Mouse (Mus musculus) 416B (cell line): ENCODE data around the gene Prkd2.

Source experiments
- DNase-seq: peaks from one replicate; pipeline ENCODE4 v3.0.0; 2011; ENCODE audit warnings: low read depth

The Prkd2 gene

DNA sequence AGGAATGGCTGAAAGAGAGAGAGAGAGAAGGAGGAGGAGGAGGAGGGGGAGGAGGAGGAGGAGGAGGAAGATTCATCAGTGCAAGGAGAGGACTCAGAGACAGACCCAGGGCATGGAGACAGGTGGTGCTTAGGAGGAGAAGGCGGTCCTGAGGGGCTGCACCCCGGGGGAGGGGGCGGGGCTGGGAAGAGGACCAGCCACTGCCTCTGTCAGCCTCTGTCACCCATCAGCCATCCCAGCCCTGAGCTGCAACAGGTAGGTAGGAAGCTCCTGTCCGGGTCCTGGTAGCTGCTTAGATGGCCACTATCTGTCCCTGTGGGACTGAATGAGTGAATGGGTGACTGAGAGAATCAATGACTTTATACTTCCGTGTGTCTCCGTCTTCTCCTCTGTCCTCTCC, 50.9 kb downstream of the Prkd2 start:
- no peak for DNase-seq

DNA sequence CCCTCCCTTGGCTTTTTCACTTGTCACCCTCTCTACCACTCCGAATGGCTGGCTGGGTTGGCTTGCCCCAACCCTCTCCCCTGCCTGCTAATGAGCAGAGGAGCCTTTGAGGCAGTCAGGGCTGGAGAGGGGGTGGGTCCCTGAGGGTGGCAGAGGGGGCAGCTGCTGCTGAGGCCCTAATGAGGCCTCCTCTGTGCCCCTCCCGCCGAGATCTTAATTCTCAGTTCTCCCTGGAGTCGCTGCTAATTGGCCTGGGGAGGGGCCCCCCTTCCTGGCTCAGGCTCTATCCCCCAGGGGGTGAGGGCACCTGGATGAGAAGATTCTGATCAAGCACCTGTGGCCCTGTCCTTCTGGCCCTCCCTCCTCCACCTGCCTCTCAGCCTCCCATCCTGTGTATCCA, 51.6 kb downstream of the Prkd2 start:
- DNase-seq = no peak

DNA sequence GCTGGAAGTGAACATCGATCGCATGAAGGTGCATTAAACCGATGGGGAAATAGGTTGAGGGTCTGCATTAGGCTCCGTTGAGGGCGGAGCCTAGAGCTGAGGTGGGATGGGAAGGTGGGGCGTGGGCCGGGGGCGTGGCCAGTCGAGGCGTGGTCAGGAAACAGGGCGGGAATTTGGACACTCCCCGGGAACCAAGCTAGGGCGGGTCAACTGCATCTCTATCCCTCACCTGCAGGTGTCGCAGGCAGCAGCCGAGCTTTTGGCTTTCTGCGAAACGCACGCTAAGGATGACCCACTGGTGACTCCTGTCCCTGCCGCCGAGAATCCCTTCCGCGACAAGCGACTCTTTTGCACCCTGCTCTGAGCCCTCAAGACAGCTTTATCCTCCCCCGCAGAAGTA, 52.3 kb downstream of the Prkd2 start:
- peak; percentile 74 for DNase-seq

DNA sequence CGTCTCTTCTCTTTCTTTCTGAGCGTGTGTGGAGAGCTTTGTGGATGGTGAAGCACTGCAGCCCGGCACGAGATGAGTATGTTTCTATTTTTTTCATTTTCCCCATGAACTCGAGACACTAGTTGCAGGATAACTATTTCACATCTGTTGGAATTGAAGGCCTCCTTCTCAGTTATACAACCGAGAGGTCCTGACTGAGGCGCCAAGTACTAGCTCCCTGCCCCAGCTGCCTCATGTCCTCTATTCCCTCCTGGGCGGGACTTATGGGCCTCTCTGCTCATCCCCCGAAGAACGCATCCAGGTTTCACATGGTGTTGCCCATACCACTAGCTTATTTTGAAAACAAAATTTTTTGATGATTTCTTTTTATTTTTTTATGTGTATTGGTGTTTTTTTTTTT, 52.8 kb downstream of the Prkd2 start:
- DNase-seq = no peak

DNA sequence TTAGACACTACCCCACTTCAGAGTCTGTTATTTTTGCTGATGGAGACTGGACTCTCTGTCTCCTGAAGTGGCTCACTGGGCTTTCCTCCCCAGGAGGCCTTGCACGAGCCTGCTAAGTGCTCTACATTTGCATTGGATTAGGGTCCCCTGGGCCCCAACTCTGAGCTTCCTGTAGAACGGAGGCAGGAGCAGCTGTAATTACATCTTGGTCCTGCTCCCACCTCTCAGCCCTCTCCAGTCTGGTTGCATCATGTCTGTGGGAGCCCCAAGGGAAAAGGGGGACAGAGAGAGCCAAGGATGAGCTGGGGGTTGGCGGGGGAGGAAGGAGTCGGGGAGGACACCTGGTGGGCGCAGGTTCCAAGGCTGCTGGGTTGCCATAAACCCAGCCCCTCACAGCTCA, 57.8 kb downstream of the Prkd2 start:
- no peak for DNase-seq

DNA sequence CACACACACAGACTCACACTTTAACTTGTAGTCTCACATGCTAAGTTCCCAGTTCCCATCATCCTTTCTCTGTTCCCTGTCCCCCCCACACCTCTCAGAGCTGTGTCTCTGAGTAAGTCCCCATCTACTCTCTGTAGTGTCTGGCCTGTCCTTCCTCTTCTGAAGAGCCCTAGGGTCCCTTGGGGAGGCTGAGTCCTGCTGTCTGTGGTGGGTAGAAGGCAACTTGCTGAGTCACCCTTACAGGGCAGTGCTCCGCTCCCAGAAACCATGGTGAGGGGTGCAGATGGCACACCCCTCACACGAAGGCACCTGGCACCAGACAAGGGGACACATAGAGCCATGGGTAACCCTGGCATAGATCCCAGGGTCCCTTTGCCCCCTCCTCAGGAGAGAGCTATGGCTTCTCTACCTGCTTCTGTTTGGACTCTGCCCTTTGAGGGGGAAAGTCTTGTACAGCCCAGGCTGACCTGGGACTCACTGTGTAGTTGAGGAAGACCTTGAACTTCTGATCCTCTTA, 60.8 kb downstream of the Prkd2 start:
- DNase-seq = peak; percentile 72

DNA sequence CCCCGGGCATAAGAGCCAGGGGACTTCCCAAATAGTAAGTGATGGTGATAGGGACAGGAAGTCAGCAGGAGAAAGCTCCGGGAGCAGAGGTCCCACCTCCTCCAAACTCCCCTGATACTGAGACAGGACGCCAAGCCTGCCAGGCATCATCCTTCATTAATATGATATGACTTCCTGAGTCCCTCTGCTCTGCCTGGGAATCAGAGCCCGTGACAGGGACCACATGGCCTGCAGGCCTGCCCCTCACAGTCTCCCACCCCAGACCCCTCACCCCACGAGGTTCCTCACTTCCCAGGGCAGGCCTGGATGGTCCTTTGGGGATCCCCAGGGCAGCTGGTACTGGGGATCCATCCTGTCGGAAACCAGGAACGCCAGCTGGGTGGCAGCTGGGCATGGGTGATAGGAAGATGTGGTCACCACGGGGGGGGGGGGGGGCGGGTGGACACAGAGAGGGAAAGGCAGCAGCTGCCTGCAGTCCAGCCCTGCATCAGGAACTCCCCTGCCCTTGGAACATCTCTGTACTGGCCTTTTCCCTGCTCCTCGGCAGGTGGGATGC, 61.5 kb downstream of the Prkd2 start:
- peak; percentile 75 for DNase-seq

DNA sequence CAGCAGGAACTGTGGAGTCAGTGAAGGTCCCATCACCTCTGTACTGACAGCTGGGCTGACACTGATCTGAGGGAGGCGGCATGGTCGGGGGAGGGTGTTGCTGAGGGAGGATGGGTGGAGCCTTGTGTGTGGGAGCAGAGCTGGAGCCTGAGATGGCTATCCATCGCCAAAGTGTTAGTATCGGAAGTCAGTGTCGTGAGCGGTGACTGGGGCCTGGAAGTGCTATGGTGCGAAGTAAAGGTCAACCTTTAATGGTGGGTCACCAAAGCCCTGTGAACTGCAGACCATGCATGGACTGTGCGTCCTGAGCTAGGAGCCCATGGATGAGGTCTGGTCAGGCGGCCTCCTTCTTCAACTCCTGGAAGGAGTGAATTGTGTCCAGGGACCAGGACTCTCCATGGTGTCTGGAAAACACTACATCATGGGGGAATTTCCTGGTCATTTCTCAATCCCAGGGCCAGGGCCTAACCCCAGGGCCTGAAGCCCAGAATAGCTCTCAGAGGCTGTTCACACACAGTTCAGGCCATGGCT, 62.9 kb downstream of the Prkd2 start:
- no peak for DNase-seq

DNA sequence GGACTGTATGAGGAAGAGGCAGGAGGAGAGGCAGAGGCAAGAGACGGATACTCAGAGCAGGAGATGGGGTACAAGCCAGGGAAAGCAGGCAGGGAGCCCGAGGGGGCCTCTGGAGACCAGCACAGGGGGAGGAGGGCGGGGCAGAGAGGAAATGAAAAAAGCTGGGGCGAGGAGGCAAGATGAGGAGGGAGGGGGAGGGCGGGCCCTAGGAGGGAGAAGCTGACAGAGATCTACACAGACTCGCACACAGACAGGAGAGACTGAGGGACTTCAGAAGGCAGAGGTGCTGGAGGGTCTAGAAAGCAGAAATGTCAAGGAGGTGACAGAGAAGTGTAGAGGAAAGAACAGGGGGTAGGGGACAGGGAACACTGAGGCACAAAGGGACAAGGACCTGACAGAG, 63.6 kb downstream of the Prkd2 start, which contains the start of gene Ptgir:
Gene Ptgir (plus strand): TSS at position 210 of the 400 bp plus-strand sequence.
- peak; percentile 56 for DNase-seq

DNA sequence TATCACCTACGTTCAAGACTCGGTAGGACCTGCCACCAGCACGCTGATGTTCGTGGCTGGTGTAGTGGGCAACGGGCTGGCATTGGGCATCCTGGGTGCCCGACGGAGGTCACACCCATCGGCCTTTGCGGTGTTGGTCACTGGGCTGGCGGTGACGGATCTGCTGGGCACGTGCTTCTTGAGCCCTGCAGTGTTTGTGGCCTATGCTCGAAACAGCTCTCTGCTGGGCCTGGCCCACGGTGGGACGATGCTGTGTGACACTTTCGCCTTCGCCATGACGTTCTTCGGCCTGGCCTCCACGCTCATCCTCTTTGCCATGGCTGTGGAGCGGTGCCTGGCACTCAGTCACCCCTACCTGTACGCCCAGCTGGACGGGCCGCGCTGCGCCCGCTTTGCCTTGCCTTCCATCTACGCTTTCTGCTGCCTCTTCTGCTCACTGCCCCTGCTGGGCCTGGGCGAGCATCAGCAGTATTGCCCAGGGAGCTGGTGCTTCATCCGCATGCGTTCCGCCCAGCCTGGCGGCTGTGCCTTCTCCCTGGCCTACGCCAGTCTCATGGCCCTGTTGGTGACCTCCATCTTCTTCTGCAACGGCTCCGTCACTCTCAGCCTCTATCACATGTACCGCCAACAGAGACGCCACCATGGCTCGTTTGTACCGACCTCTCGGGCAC, 64.3 kb downstream of the Prkd2 start:
- DNase-seq = no peak

DNA sequence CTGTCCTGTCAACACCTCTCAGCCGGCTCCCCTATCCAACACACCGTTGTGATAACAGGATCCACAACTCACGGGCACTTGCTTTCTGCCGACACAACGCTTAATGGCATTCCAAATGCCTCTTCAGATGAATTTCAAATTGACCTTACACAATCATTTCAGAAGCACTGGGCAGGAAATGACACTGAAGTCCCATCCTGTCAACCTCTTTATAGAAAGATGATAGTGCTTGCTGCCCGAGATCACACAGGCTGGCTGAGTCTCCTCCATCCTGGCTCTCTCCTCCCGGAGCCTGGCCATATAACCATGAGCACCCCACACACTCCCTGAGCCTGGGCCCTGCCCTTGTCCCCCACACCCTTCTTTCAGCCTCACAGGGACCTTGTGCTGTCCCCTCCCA, 65.1 kb downstream of the Prkd2 start:
- peak; percentile 73 for DNase-seq

DNA sequence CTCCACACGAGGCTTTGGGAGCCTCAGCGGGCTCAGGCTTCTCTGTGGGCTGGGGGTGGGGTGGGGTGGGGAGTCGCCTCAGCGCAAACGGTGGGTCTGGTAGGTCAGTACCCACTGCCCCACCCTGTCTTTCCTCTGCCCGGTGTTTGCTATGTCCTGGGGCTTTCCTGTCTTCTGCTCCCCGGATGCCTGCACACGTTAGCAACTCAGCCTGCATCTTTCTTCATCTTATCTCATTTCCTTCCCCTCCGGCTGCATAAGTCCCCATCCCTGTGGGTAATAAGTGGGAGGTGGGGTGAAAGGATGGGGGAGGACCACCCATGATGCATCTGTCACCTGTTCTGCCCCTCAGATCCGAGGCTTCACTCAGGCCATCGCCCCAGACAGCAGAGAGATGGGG, 65.7 kb downstream of the Prkd2 start:
- DNase-seq = peak; percentile 56

DNA sequence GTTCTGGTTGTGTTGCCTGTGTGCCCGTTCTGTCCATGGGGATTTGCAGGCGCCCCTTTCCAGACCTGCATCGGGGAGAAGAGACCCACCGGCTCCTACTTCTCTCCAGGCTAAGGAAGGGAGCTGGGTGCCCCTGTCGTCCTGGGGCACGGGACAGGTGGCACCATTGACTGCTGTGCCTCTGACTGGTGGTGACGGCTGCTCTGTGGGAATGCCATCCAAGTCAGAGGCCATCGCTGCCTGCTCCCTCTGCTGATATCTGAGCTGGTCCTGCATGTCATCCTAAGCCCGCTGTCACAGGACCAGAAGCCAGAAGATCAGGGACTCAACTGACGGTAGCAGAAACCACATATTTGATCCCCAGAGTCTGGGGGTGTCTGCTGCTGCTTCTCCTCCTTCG, 66.2 kb downstream of the Prkd2 start:
- DNase-seq = no peak

DNA sequence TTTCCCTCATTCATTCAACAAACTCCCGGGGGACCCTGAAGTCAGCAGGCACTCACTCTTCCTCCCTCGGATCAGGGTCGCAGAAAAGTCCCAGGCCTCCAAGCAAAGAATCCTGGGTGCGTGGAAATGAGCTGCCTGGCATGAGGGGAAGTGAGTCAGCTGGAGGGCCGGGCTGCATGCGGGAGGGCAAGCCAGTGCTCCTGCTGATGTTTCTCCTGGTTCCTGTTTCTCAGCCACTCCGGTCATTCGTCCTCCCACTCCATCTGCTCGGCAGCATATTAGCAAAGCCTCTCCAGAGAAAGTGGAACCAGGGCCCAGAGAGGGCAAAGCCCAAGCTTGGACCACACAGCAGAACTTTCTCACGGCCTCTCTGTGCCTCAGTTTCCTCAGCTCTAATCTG, 67.2 kb downstream of the Prkd2 start:
- DNase-seq = peak; percentile 69

DNA sequence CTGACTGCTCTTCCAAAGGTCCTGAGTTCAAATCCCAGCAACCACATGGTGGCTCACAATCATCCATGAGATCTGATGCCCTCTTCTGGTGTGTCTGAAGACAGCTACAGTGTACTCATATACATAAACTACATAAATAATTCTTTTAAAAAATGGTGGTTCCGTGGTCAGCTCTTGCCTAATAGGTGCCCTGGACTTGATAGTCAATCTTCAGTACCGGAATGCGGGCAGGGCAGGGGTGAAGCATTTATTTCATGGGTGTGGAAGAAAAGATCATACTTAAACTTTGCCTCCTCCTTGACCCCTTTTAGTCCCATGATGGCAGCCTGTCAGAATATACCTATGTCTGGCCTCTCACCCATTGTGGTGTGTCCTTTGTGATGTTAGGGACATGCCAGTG, 69.2 kb downstream of the Prkd2 start:
- peak; percentile 56 for DNase-seq

DNA sequence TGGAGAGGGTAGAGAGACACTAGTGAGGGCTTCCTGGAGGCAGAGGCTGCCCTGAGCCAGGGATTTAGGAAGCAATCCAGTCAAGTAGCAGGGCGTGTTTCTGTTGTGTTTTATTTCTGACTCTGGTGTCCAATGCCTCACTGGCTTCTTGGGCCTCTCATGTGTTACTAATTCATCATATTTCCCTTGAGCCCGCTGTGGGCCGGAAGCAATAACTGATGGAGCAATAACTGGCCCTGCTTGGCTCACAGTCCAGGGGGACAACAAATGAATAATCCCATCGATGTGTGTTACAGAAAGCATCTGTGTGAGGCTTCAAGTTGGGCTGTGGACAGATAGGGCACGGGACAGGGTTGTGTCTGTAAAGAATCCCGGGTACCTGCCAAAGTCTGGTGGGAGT, 69.7 kb downstream of the Prkd2 start:
- DNase-seq = peak; percentile 66

DNA sequence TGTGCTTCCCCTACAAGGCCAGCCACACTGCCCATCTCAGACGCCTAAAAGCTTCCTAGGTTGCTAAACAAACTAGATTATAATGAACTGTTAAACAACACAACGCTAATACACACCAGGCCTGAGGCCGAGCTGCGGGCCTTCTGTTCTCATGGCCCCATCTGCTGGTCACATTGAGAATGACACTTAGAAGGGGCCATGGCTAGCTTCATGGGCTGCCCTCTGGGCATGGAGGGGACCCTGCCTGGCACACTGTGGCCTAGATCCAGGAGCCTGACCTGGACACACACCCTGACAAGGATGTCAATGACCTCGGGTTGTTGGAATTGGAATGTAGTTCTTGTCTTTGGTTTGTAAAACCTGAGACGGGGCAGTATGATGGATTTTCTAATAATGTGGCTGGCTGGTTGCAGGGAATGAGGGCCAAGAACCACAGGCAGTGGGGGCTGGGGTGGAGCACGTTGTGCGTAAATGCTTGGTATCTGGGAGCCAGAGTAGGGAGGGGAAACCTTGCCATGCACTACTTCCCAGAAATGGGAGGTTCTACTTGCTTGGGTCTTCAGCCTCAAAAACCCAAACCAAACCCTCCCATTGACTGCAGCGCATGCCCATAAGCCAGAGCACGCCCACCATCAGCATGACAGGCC, 71.2 kb downstream of the Prkd2 start:
- peak; percentile 78 for DNase-seq

DNA sequence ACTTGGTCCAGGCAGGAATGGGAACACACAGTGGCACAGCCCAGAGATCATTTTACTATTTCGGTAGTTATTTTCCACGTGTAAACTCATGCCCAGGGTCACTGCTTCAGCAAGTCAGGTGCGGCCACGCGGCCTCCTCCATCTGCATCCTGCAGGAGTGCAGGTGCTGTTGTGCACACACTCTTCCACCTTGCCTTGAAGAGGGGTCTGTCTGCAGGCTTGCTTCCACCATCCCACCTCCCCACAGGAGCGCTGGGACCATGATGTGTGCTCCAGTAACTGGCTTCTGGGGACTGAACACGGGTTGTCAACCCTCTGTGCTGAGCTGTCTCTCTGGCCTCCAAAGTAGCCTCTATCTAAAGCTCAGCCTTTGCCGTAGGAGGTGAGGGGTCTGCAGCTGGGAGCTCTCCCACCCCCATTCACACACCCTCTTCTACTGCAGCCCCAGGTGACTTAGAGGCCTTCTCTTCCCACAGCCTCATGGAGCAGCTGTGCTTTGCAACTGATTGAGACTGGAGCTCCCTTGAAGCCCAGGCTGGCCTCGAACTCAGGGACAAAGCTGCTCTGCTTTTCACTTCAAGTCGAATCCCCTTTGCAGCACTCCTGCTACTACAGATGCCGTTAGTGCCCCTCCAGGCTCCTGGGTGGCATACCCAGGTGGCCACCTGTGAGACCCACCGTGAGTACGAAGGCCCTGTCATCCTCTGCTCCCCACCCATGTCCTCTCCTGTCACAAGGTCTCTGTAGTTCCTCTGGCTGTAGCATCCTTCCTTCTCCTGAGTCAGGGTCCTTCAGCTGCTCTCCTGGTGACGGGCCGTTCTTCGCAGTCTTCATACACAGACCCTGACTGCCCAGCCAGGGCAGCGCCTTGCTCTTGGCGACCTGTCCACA, 72.0 kb downstream of the Prkd2 start:
- DNase-seq = no peak

DNA sequence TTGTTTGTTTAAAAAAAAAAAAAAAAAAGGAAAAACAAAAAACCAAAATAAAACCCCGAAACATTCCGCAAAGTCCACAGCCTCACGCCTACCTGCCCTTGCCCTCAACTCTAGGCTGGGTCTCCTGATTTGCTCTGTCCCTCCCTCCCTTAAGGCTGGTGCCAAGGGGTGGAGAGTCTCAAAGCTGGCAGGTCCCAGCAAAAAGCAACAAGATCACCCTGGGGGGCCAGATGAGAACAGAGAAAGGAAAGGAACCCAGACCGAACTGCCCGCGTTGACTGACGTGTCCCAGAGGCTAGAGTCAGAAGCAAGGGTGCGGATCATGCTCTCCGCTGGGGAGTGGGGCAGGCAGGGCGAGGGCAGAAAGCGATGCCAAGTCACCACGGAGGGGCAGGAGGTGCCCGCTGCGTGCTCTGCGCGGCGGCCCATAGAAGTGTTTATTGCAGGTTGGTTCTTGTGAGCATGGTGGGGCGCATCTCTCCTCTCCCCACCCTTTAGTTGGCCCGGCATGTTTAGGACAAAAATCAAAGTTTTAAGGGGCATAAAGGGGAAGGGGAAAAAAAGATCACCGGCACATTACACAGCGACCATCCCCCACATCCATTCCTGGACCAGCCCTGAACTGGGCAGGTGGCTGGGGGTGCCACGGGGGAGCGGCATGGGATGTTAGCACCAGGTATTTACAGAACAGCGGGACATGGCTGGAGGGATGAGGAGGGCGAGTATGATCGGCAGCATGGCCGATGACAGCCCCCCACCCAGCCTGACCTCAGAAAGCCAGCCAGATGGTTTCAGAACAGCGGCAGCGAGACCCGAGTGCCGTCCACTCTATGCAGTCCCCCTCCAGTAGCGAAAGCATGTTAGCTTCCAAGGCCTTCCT, 73.0 kb downstream of the Prkd2 start:
- no peak for DNase-seq

DNA sequence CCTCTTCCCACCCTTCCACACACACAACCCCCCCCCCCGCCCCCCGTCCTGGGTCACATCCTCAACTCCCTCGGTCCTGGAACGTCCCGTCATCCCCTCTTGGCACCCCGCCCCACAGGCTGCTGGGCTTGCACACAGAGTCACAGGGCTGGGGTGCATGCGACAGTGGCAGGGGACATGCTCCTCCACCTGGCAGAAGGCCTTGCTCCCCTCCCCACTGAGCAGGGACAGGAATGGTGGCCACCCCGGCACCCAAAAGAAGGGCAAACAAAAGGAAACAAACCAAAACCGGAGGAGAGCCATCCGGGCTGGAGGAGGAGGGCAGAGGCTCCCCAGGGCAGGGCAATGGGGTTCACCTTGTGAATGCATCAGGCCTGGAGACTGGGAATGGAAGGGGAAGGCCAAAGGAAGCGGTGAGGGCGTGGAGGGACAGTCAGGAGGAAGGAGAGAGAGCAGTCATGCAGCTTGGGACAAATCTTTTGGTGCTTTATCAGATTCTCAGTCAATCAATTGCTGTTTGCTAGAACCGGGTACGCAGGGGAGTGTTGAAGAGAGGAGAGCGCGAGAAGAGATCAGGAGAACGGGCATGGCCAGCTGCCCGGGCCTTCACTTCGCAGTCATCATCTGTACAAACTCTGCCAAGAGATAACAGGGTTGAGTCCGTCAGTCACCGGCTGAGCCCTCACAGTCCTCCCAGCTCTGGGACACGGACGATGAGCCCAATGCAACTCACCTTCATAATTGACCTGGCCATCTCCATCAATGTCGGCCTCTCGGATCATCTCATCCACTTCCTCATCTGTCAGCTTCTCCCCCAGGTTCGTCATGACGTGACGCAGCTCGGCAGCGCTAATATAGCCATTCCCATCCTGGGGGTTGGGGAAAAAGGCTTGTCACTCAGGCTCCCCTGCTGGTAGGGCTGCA, 73.9 kb downstream of the Prkd2 start:
- no peak for DNase-seq
